ENCODE assay signal across 10 mouse cellular contexts in the genomic region with DNA sequence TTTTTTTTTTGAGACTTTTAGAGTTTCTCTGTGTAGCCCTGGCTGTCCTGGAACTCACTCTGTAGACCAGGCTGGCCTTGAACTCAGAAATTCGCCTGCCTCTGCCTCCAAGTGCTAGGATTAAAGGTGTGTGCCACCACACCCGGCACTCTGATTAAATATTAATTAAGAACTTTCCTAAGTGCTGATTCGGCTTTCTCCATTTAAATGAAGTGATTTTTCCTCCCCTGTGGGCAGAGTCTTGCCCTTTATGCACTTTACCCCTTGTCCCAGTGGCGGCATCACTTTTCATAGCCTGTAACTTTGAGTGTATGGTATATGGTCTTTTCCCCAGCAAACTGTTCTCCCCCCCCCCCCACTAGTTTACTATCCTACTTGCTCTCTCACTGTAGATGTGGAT. TPM values are rescaled to one million over a fixed set of nuclear protein-coding genes. Genes with fewer than 3 reads are reported as not detected.
"Had no signal": no experiment of that assay in that cellular context is flagged by ENCODE, and none has a peak within 500 bp of the region (broad histone marks: within the 10 kb centered on the region; RNA-seq: fewer than 3 reads in every experiment).

No protein-coding gene starts in this region.

- H3K9ac ChIP-seq: hindbrain, embryonic 15.5 days; liver, embryonic 15.5 days; midbrain, embryonic 15.5 days; stomach, embryonic 15.5 days had no signal

- H3K9me3 ChIP-seq: hindbrain, embryonic 15.5 days; liver, embryonic 15.5 days; midbrain, embryonic 15.5 days; neural tube, embryonic 13.5 days; stomach, embryonic 15.5 days had no signal

- H3K4me2 ChIP-seq: hindbrain, embryonic 15.5 days; liver, embryonic 11.5 days; liver, embryonic 15.5 days; midbrain, embryonic 11.5 days; midbrain, embryonic 15.5 days; stomach, embryonic 15.5 days had no signal

- H3K27me3 ChIP-seq: hindbrain, embryonic 15.5 days; liver, embryonic 15.5 days; midbrain, embryonic 15.5 days; neural tube, embryonic 13.5 days; stomach, embryonic 15.5 days had no signal

- H3K4me3 ChIP-seq: hindbrain, embryonic 15.5 days; left cerebral cortex, adult 2 months; liver, embryonic 15.5 days; midbrain, embryonic 15.5 days; neural tube, embryonic 13.5 days; stomach, embryonic 15.5 days had no signal

- ATAC-seq: inflammation-experienced regulatory T-cells, adult 6 months had no signal

- H3K27ac ChIP-seq: hindbrain, embryonic 15.5 days; left cerebral cortex, adult 2 months; liver, embryonic 15.5 days; midbrain, embryonic 15.5 days; neural tube, embryonic 13.5 days; stomach, embryonic 15.5 days had no signal

RNA-seq across cellular contexts. Expression of a gene that starts 13.3 kb away (rescaled TPM):
- total RNA-seq: megakaryocyte, adult 5-6 weeks had no signal
- polyA plus RNA-seq: inflammation-experienced regulatory T-cells, adult 6 months had no signal
